Mouse (Mus musculus): ENCODE data around the gene Csrp1. TPM values are rescaled to one million over a fixed set of nuclear protein-coding genes. Genes with fewer than 3 reads are reported as not detected.

Gene Csrp1
- polyA plus RNA-seq, 1 experiment: 178 TPM

GRCm38 (mm10) chr1:135708369-135708768 lies 11.5 kb upstream of the Csrp1 start:
- H3K27ac ChIP-seq (ENCODE audit: insufficient read depth, low read length): peak overlapping the region; percentile 51
- peaks cover 2% of the 10 kb centered on the region for H3K4me1 ChIP-seq (ENCODE audit: control insufficient read depth, insufficient read depth, low read length)
- peak overlapping the region; percentile 96 for H3K9ac ChIP-seq (ENCODE audit: low read depth, poor library complexity, severe bottlenecking)
- H3K9me3 ChIP-seq (replicated peaks; ENCODE audit: control insufficient read depth, insufficient read depth, low read length, poor library complexity, severe bottlenecking): no peaks in the 10 kb centered on the region
- H3K36me3 ChIP-seq (ENCODE audit: control insufficient read depth, insufficient read depth, low read length, poor library complexity, severe bottlenecking): no peaks in the 10 kb centered on the region
- TF ChIP-seq POLR2A (IDR thresholded peaks at IDR 0.05; ENCODE audit: insufficient read depth, low read length) (peak; percentile 78), EP300 (IDR thresholded peaks at IDR 0.05; ENCODE audit: insufficient read depth, low read depth, low read length) (no peak), CTCF (IDR thresholded peaks at IDR 0.05; ENCODE audit: low read depth, low read length) (no peak)
- H3K4me3 ChIP-seq (ENCODE audit: low read depth, low read length): peak overlapping the region; percentile 100
- no peaks in the 10 kb centered on the region for H3K27me3 ChIP-seq (ENCODE audit: control insufficient read depth, insufficient read depth, low read length, poor library complexity, severe bottlenecking)

GRCm38 (mm10) chr1:135711126-135711525 lies 8.7 kb upstream of the Csrp1 start:
- Histone ChIP-seq H3K36me3 (ENCODE audit: control insufficient read depth, insufficient read depth, low read length, poor library complexity, severe bottlenecking) (no peaks in the 10 kb centered on the region), H3K27me3 (ENCODE audit: control insufficient read depth, insufficient read depth, low read length, poor library complexity, severe bottlenecking) (no peaks in the 10 kb centered on the region), H3K9ac (ENCODE audit: low read depth, poor library complexity, severe bottlenecking) (no peak overlapping the region), H3K9me3 (replicated peaks; ENCODE audit: control insufficient read depth, insufficient read depth, low read length, poor library complexity, severe bottlenecking) (no peaks in the 10 kb centered on the region), H3K4me1 (ENCODE audit: control insufficient read depth, insufficient read depth, low read length) (peaks cover 5% of the 10 kb centered on the region), H3K4me3 (ENCODE audit: low read depth, low read length) (no peak overlapping the region), H3K27ac (ENCODE audit: insufficient read depth, low read length) (no peak overlapping the region)
- no peak for TF ChIP-seq CTCF (IDR thresholded peaks at IDR 0.05; ENCODE audit: low read depth, low read length)
- no peak for TF ChIP-seq EP300 (IDR thresholded peaks at IDR 0.05; ENCODE audit: insufficient read depth, low read depth, low read length)
- no peak for TF ChIP-seq POLR2A (IDR thresholded peaks at IDR 0.05; ENCODE audit: insufficient read depth, low read length)

GRCm38 (mm10) chr1:135714028-135714815 lies 5.6 kb upstream of the Csrp1 start:
- Histone ChIP-seq H3K4me1 (ENCODE audit: control insufficient read depth, insufficient read depth, low read length) (peaks cover 5% of the 10 kb centered on the region), H3K36me3 (ENCODE audit: control insufficient read depth, insufficient read depth, low read length, poor library complexity, severe bottlenecking) (no peaks in the 10 kb centered on the region), H3K9ac (ENCODE audit: low read depth, poor library complexity, severe bottlenecking) (no peak overlapping the region), H3K9me3 (replicated peaks; ENCODE audit: control insufficient read depth, insufficient read depth, low read length, poor library complexity, severe bottlenecking) (no peaks in the 10 kb centered on the region), H3K27me3 (ENCODE audit: control insufficient read depth, insufficient read depth, low read length, poor library complexity, severe bottlenecking) (no peaks in the 10 kb centered on the region), H3K27ac (ENCODE audit: insufficient read depth, low read length) (no peak overlapping the region), H3K4me3 (ENCODE audit: low read depth, low read length) (no peak overlapping the region)
- no peak for TF ChIP-seq POLR2A (IDR thresholded peaks at IDR 0.05; ENCODE audit: insufficient read depth, low read length)

GRCm38 (mm10) chr1:135714901-135715609 lies 4.8 kb upstream of the Csrp1 start:
- Histone ChIP-seq H3K4me1 (ENCODE audit: control insufficient read depth, insufficient read depth, low read length) (peaks cover 6% of the 10 kb centered on the region), H3K27me3 (ENCODE audit: control insufficient read depth, insufficient read depth, low read length, poor library complexity, severe bottlenecking) (no peaks in the 10 kb centered on the region), H3K36me3 (ENCODE audit: control insufficient read depth, insufficient read depth, low read length, poor library complexity, severe bottlenecking) (no peaks in the 10 kb centered on the region), H3K9ac (ENCODE audit: low read depth, poor library complexity, severe bottlenecking) (no peak overlapping the region), H3K27ac (ENCODE audit: insufficient read depth, low read length) (peak overlapping the region; percentile 49; the same call in 1 of the 2 replicates), H3K9me3 (replicated peaks; ENCODE audit: control insufficient read depth, insufficient read depth, low read length, poor library complexity, severe bottlenecking) (no peaks in the 10 kb centered on the region), H3K4me3 (ENCODE audit: low read depth, low read length) (no peak overlapping the region)
- TF ChIP-seq CTCF (IDR thresholded peaks at IDR 0.05; ENCODE audit: low read depth, low read length): no peak
- TF ChIP-seq POLR2A (IDR thresholded peaks at IDR 0.05; ENCODE audit: insufficient read depth, low read length): no peak
- TF ChIP-seq EP300 (IDR thresholded peaks at IDR 0.05; ENCODE audit: insufficient read depth, low read depth, low read length): no peak

- peaks cover 6% of the 10 kb centered on the region for H3K4me1 ChIP-seq (ENCODE audit: control insufficient read depth, insufficient read depth, low read length)
- H3K27ac ChIP-seq (ENCODE audit: insufficient read depth, low read length): 0 out of 2 replicates have a peak overlapping the region, but pooled peaks have one; percentile 6
- H3K27me3 ChIP-seq (ENCODE audit: control insufficient read depth, insufficient read depth, low read length, poor library complexity, severe bottlenecking): no peaks in the 10 kb centered on the region
- TF ChIP-seq EP300 (IDR thresholded peaks at IDR 0.05; ENCODE audit: insufficient read depth, low read depth, low read length): no peak
- no peak for TF ChIP-seq POLR2A (IDR thresholded peaks at IDR 0.05; ENCODE audit: insufficient read depth, low read length)
- TF ChIP-seq CTCF (IDR thresholded peaks at IDR 0.05; ENCODE audit: low read depth, low read length): peak; percentile 70
- no peaks in the 10 kb centered on the region for H3K36me3 ChIP-seq (ENCODE audit: control insufficient read depth, insufficient read depth, low read length, poor library complexity, severe bottlenecking)
- H3K4me3 ChIP-seq (ENCODE audit: low read depth, low read length): no peak overlapping the region
- H3K9ac ChIP-seq (ENCODE audit: low read depth, poor library complexity, severe bottlenecking): peak overlapping the region; percentile 17; the same call in 1 of the 2 replicates
- H3K9me3 ChIP-seq (replicated peaks; ENCODE audit: control insufficient read depth, insufficient read depth, low read length, poor library complexity, severe bottlenecking): no peaks in the 10 kb centered on the region
Measured at GRCm38 (mm10) chr1:135719486-135719885, 375 bp upstream of the Csrp1 start.

- H3K9ac ChIP-seq (ENCODE audit: low read depth, poor library complexity, severe bottlenecking): no peak overlapping the region
- no peaks in the 10 kb centered on the region for H3K27me3 ChIP-seq (ENCODE audit: control insufficient read depth, insufficient read depth, low read length, poor library complexity, severe bottlenecking)
- H3K4me3 ChIP-seq (ENCODE audit: low read depth, low read length): no peak overlapping the region
- no peak for TF ChIP-seq CTCF (IDR thresholded peaks at IDR 0.05; ENCODE audit: low read depth, low read length)
- no peak for TF ChIP-seq EP300 (IDR thresholded peaks at IDR 0.05; ENCODE audit: insufficient read depth, low read depth, low read length)
- no peak overlapping the region for H3K27ac ChIP-seq (ENCODE audit: insufficient read depth, low read length)
- no peaks in the 10 kb centered on the region for H3K36me3 ChIP-seq (ENCODE audit: control insufficient read depth, insufficient read depth, low read length, poor library complexity, severe bottlenecking)
- no peaks in the 10 kb centered on the region for H3K9me3 ChIP-seq (replicated peaks; ENCODE audit: control insufficient read depth, insufficient read depth, low read length, poor library complexity, severe bottlenecking)
- peaks cover 6% of the 10 kb centered on the region for H3K4me1 ChIP-seq (ENCODE audit: control insufficient read depth, insufficient read depth, low read length)
Measured at GRCm38 (mm10) chr1:135723016-135723415, 3.2 kb downstream of the Csrp1 start.
